Mouse (Mus musculus): ENCODE results near the gene Ttll7. TPM values are rescaled to one million over a fixed set of nuclear protein-coding genes. Genes with fewer than 3 reads are reported as not detected.

The Ttll7 gene
- polyA plus RNA-seq, 1 experiment from 2014 or later = 6.5 TPM

GRCm38 (mm10) chr3:146927311-146928015 lies 75.3 kb downstream of the Ttll7 start:
- no peak overlapping the region for H3K4me2 ChIP-seq (ENCODE audit: low read length)
- no peaks in the 10 kb centered on the region for H3K9me3 ChIP-seq (replicated peaks; ENCODE audit: control insufficient read depth, low read length)
- H3K27me3 ChIP-seq (replicated peaks; ENCODE audit: control insufficient read depth, insufficient read depth, low read length) = no peaks in the 10 kb centered on the region
- H3K27ac ChIP-seq (ENCODE audit: low read depth, low read length) = no peak overlapping the region
- ATAC-seq = no peak
- no peak overlapping the region for H3K9ac ChIP-seq (ENCODE audit: low read length)
- H3K4me1 ChIP-seq (ENCODE audit: control insufficient read depth, insufficient read depth, low read length) = no peaks in the 10 kb centered on the region
- H3K36me3 ChIP-seq (ENCODE audit: control insufficient read depth, insufficient read depth, low read length) = peaks cover 5% of the 10 kb centered on the region; the same call in 1 of the 2 replicates
- H3K4me3 ChIP-seq (ENCODE audit: low read depth, low read length) = no peak overlapping the region
- 82% methylated on average over 6 of the region's 6 CpGs for WGBS
- DNase-seq (ENCODE audit: low spot score) = no peak

- peaks cover 5% of the 10 kb centered on the region; the same call in 1 of the 2 replicates for H3K36me3 ChIP-seq (ENCODE audit: control insufficient read depth, insufficient read depth, low read length)
- 85% methylated on average over 7 of the region's 7 CpGs for WGBS
- H3K4me3 ChIP-seq (ENCODE audit: low read depth, low read length) = no peak overlapping the region
- no peaks in the 10 kb centered on the region for H3K4me1 ChIP-seq (ENCODE audit: control insufficient read depth, insufficient read depth, low read length)
- no peak overlapping the region for H3K9ac ChIP-seq (ENCODE audit: low read length)
- no peak overlapping the region for H3K4me2 ChIP-seq (ENCODE audit: low read length)
- H3K9me3 ChIP-seq (replicated peaks; ENCODE audit: control insufficient read depth, low read length) = no peaks in the 10 kb centered on the region
- no peaks in the 10 kb centered on the region for H3K27me3 ChIP-seq (replicated peaks; ENCODE audit: control insufficient read depth, insufficient read depth, low read length)
- no peak overlapping the region for H3K27ac ChIP-seq (ENCODE audit: low read depth, low read length)
- no peak for ATAC-seq
- no peak for DNase-seq (ENCODE audit: low spot score)
Observed at GRCm38 (mm10) chr3:146928141-146928540, 76.0 kb downstream of the Ttll7 start.

GRCm38 (mm10) chr3:146929011-146929410 lies 76.8 kb downstream of the Ttll7 start:
- no peak overlapping the region for H3K27ac ChIP-seq (ENCODE audit: low read depth, low read length)
- H3K4me3 ChIP-seq (ENCODE audit: low read depth, low read length) = no peak overlapping the region
- 65% methylated on average over 5 of the region's 5 CpGs for WGBS
- DNase-seq (ENCODE audit: low spot score) (no peak), ATAC-seq (no peak)
- no peak overlapping the region for H3K9ac ChIP-seq (ENCODE audit: low read length)
- H3K36me3 ChIP-seq (ENCODE audit: control insufficient read depth, insufficient read depth, low read length) = peaks cover 5% of the 10 kb centered on the region; the same call in 1 of the 2 replicates
- no peaks in the 10 kb centered on the region for H3K9me3 ChIP-seq (replicated peaks; ENCODE audit: control insufficient read depth, low read length)
- H3K4me1 ChIP-seq (ENCODE audit: control insufficient read depth, insufficient read depth, low read length) = no peaks in the 10 kb centered on the region
- H3K4me2 ChIP-seq (ENCODE audit: low read length) = no peak overlapping the region
- no peaks in the 10 kb centered on the region for H3K27me3 ChIP-seq (replicated peaks; ENCODE audit: control insufficient read depth, insufficient read depth, low read length)

GRCm38 (mm10) chr3:146931190-146931589 lies 79.0 kb downstream of the Ttll7 start:
- Histone ChIP-seq H3K27me3 (replicated peaks; ENCODE audit: control insufficient read depth, insufficient read depth, low read length) (no peaks in the 10 kb centered on the region), H3K27ac (ENCODE audit: low read depth, low read length) (no peak overlapping the region), H3K4me1 (ENCODE audit: control insufficient read depth, insufficient read depth, low read length) (no peaks in the 10 kb centered on the region), H3K36me3 (ENCODE audit: control insufficient read depth, insufficient read depth, low read length) (peaks cover 13% of the 10 kb centered on the region; the same call in 1 of the 2 replicates), H3K9ac (ENCODE audit: low read length) (no peak overlapping the region), H3K4me2 (ENCODE audit: low read length) (no peak overlapping the region), H3K4me3 (ENCODE audit: low read depth, low read length) (no peak overlapping the region), H3K9me3 (replicated peaks; ENCODE audit: control insufficient read depth, low read length) (no peaks in the 10 kb centered on the region)
- DNase-seq (ENCODE audit: low spot score) (no peak), ATAC-seq (no peak)
- 95% methylated on average over 9 of the region's 9 CpGs for WGBS

GRCm38 (mm10) chr3:146932506-146932905 lies 80.3 kb downstream of the Ttll7 start:
- Histone ChIP-seq H3K4me1 (ENCODE audit: control insufficient read depth, insufficient read depth, low read length) (no peaks in the 10 kb centered on the region), H3K9ac (ENCODE audit: low read length) (no peak overlapping the region), H3K27me3 (replicated peaks; ENCODE audit: control insufficient read depth, insufficient read depth, low read length) (no peaks in the 10 kb centered on the region), H3K27ac (ENCODE audit: low read depth, low read length) (no peak overlapping the region), H3K36me3 (ENCODE audit: control insufficient read depth, insufficient read depth, low read length) (peaks cover 13% of the 10 kb centered on the region; the same call in 1 of the 2 replicates), H3K4me2 (ENCODE audit: low read length) (no peak overlapping the region), H3K9me3 (replicated peaks; ENCODE audit: control insufficient read depth, low read length) (no peaks in the 10 kb centered on the region), H3K4me3 (ENCODE audit: low read depth, low read length) (no peak overlapping the region)
- no peak for ATAC-seq
- WGBS = 85% methylated on average over 5 of the region's 5 CpGs
- no peak for DNase-seq (ENCODE audit: low spot score)

- ATAC-seq (no peak), DNase-seq (ENCODE audit: low spot score) (no peak)
- H3K4me1 ChIP-seq (ENCODE audit: control insufficient read depth, insufficient read depth, low read length) = no peaks in the 10 kb centered on the region
- no peaks in the 10 kb centered on the region for H3K9me3 ChIP-seq (replicated peaks; ENCODE audit: control insufficient read depth, low read length)
- WGBS = 79% methylated on average over 4 of the region's 4 CpGs
- H3K4me2 ChIP-seq (ENCODE audit: low read length) = no peak overlapping the region
- H3K36me3 ChIP-seq (ENCODE audit: control insufficient read depth, insufficient read depth, low read length) = peaks cover 8% of the 10 kb centered on the region; the same call in 1 of the 2 replicates
- no peak overlapping the region for H3K9ac ChIP-seq (ENCODE audit: low read length)
- H3K27ac ChIP-seq (ENCODE audit: low read depth, low read length) = no peak overlapping the region
- no peaks in the 10 kb centered on the region for H3K27me3 ChIP-seq (replicated peaks; ENCODE audit: control insufficient read depth, insufficient read depth, low read length)
- no peak overlapping the region for H3K4me3 ChIP-seq (ENCODE audit: low read depth, low read length)
Observed at GRCm38 (mm10) chr3:146936888-146937287, 84.7 kb downstream of the Ttll7 start.

GRCm38 (mm10) chr3:146939391-146940250 lies 87.5 kb downstream of the Ttll7 start:
- Histone ChIP-seq H3K4me3 (ENCODE audit: low read depth, low read length) (no peak overlapping the region), H3K27me3 (replicated peaks; ENCODE audit: control insufficient read depth, insufficient read depth, low read length) (no peaks in the 10 kb centered on the region), H3K27ac (ENCODE audit: low read depth, low read length) (no peak overlapping the region), H3K9ac (ENCODE audit: low read length) (no peak overlapping the region), H3K36me3 (ENCODE audit: control insufficient read depth, insufficient read depth, low read length) (peaks cover 6% of the 10 kb centered on the region; the same call in 1 of the 2 replicates), H3K4me2 (ENCODE audit: low read length) (peak overlapping the region; percentile 30; the same call in 1 of the 2 replicates), H3K4me1 (ENCODE audit: control insufficient read depth, insufficient read depth, low read length) (no peaks in the 10 kb centered on the region), H3K9me3 (replicated peaks; ENCODE audit: control insufficient read depth, low read length) (no peaks in the 10 kb centered on the region)
- 19% methylated on average over 21 of the region's 21 CpGs for WGBS
- ATAC-seq = peak; percentile 97
- DNase-seq (ENCODE audit: low spot score) = peak; percentile 78

GRCm38 (mm10) chr3:146943101-146943500 lies 90.9 kb downstream of the Ttll7 start:
- 98% methylated on average over 2 of the region's 2 CpGs for WGBS

More at GRCm38 (mm10) chr3:146943101-146943500, 90.9 kb downstream of the Ttll7 start:
- Histone ChIP-seq H3K36me3 (ENCODE audit: control insufficient read depth, insufficient read depth, low read length) (no peaks in the 10 kb centered on the region), H3K4me2 (ENCODE audit: low read length) (no peak overlapping the region), H3K4me3 (ENCODE audit: low read depth, low read length) (no peak overlapping the region), H3K9ac (ENCODE audit: low read length) (no peak overlapping the region), H3K9me3 (replicated peaks; ENCODE audit: control insufficient read depth, low read length) (no peaks in the 10 kb centered on the region), H3K27me3 (replicated peaks; ENCODE audit: control insufficient read depth, insufficient read depth, low read length) (no peaks in the 10 kb centered on the region), H3K27ac (ENCODE audit: low read depth, low read length) (no peak overlapping the region), H3K4me1 (ENCODE audit: control insufficient read depth, insufficient read depth, low read length) (no peaks in the 10 kb centered on the region)
- ATAC-seq (no peak), DNase-seq (ENCODE audit: low spot score) (no peak)
